In the genomic region with DNA sequence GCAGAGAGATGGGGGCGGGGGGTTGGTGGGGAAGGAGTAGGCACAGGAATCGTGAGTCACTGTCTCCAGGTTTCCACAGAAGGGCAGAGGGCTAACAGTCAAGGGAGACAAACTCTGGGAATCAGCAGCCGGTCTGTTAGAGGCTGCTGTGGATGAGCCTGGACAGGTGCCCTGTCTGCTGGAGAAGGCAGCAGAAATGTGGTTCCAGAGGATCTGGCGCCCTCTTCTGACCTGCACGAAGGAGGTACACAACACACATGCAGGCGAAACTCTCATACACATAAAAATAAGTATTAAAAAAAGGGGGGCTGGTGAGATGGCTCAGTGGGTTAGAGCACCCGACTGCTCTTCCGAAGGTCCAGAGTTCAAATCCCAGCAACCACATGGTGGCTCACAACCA, we compare ENCODE assay signal across 9 mouse cellular contexts. TPM values are rescaled to one million over a fixed set of nuclear protein-coding genes. Genes with fewer than 3 reads are reported as not detected.
DNase-seq lines count a peak whose midpoint lies in the region; ATAC-seq lines count a peak whose summit lies in the region.
"Had no signal": no experiment of that assay in that cellular context is flagged by ENCODE, and none has a peak within 500 bp of the region (broad histone marks: within the 10 kb centered on the region; RNA-seq: fewer than 3 reads in every experiment).

No protein-coding gene starts in this region.

- no peak overlapping the region for H3K4me2 ChIP-seq in midbrain, embryonic 11.5 days

- peak; percentile 2 for DNase-seq in layer of hippocampus, adult 9-11 months
- DNase-seq in layer of hippocampus, adult 18-20 months (ENCODE audit: low spot score in 2 of 2): no peak
- DNase-seq in MEL-GATA-1-ER (ENCODE audit: extremely low read depth, low read depth): peak; percentile 9
- DNase-seq in c-Kit-positive CD71-positive TER-119-positive erythroid progenitor cells, embryonic 14.5 days (ENCODE audit: low spot score): peak; percentile 7
- DNase-seq in lung, adult 18-20 months: peak; percentile 10 to 31
- no peak for DNase-seq in natural killer cell, adult 2 months (ENCODE audit: low spot score in 2 of 2)
- DNase-seq in midbrain, embryonic 11.5 days (ENCODE audit: low spot score, missing footprints): no peak

- H3K36me3 ChIP-seq in midbrain, embryonic 11.5 days (ENCODE audit: control insufficient read depth, insufficient read depth, low read length): no peaks in the 10 kb centered on the region

- no peaks in the 10 kb centered on the region for H3K9me3 ChIP-seq in midbrain, embryonic 11.5 days (ENCODE audit: control insufficient read depth, low read length)

- no peak overlapping the region for H3K4me3 ChIP-seq in midbrain, embryonic 11.5 days (ENCODE audit: low read depth, low read length)

- 47% methylated on average over 8 of the region's 8 CpGs for WGBS in midbrain, embryonic 11.5 days

- no peaks in the 10 kb centered on the region for H3K4me1 ChIP-seq in midbrain, embryonic 11.5 days (ENCODE audit: control insufficient read depth, insufficient read depth, low read length)

- no peak overlapping the region for H3K27ac ChIP-seq in midbrain, embryonic 11.5 days (ENCODE audit: low read depth, low read length)

- no peak for ATAC-seq in frontal cortex, adult (ENCODE audit: low TSS enrichment)
- ATAC-seq in midbrain, embryonic 11.5 days (ENCODE audit: low FRiP score): no peak

- no peak overlapping the region for H3K9ac ChIP-seq in midbrain, embryonic 11.5 days (ENCODE audit: low read length)

- H3K27me3 ChIP-seq in midbrain, embryonic 11.5 days (ENCODE audit: control insufficient read depth, insufficient read depth, low read length): no peaks in the 10 kb centered on the region

RNA-seq across cellular contexts. Expression of gene Gm12845, which starts 13.3 kb away (rescaled TPM):
- total RNA-seq in layer of hippocampus, adult 18-20 months (2021): not detected
- not detected in 2 replicates for polyA plus RNA-seq in midbrain, embryonic 11.5 days (2014; fragmentation: Nextera tagmentation; extraction: Ambion mirVana)
- polyA plus RNA-seq: lung, embryonic 16.5 days had no signal

RNA-seq across cellular contexts. Expression of gene Klf17, which starts 27.9 kb away (rescaled TPM):
- not detected for total RNA-seq in layer of hippocampus, adult 18-20 months (2021)
- polyA plus RNA-seq in midbrain, embryonic 11.5 days (2014; fragmentation: Nextera tagmentation; extraction: Ambion mirVana): not detected in 2 replicates
- polyA plus RNA-seq: lung, embryonic 16.5 days had no signal

RNA-seq across cellular contexts. Expression of gene Dmap1, which starts 55.5 kb away (rescaled TPM):
- 10 to 100 TPM; 37.5 to 38.2 TPM for total RNA-seq in layer of hippocampus, adult 18-20 months (2021)
- polyA plus RNA-seq in midbrain, embryonic 11.5 days (2014; fragmentation: Nextera tagmentation; extraction: Ambion mirVana): 80.7 and 81.2 TPM in 2 replicates

Comparison
In these comparisons a context has a peak if more than half of its experiments do, and no peak if none do; other contexts are left out.
1. DNase-seq: peak in layer of hippocampus, adult 9-11 months (single experiment), MEL-GATA-1-ER (single experiment), c-Kit-positive CD71-positive TER-119-positive erythroid progenitor cells, embryonic 14.5 days (single experiment) and lung, adult 18-20 months (2 of 2); none in layer of hippocampus, adult 18-20 months (0 of 2), natural killer cell, adult 2 months (0 of 2) and midbrain, embryonic 11.5 days (single experiment).